Mouse (Mus musculus) heart, postnatal 36 days (tissue): ENCODE data around the gene Rbm33. TPM values are rescaled to one million over a fixed set of nuclear protein-coding genes. Genes with fewer than 3 reads are reported as not detected.

Source experiments
- DNase-seq, 2 experiments: peaks; one replicate each; pipeline ENCODE4 v3.0.0; 2021 to 2022
- intact Hi-C: fragments of 180-260 bp; cut with DNase I; formaldehyde crosslinking; loops from one replicate; pipeline ENCODE4 v1.15.1; 2025
- total RNA-seq, 2 experiments: library from RNA; stranded (reverse); gene quantifications; 2 replicates each; pipeline ENCODE4 v1.2.3; 2021

Rbm33 gene
- total RNA-seq, 2 experiments from 2014 or later: 39.8 to 40.2 TPM

DNA sequence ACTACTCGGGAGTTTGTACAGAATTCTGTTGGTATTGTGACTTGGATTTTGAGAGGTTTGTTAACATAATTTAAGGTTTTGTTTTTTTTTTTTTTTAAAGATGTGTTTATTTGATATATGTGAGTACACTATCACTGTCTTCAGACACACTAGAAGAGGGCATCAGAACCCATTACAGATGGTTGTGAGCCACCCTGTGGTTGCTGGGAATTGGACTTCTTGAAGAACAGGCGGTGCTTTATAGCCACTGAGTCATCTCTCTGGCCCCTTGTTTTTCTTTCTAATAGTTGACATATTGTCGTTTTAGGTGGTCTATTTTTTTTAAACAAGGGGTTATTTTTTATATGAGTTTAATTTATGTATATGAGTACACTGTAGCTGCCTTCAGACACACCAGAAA lies 5.3 kb downstream of the Rbm33 start:
- intact Hi-C loops: no loop called here
- DNase-seq: no peak

DNA sequence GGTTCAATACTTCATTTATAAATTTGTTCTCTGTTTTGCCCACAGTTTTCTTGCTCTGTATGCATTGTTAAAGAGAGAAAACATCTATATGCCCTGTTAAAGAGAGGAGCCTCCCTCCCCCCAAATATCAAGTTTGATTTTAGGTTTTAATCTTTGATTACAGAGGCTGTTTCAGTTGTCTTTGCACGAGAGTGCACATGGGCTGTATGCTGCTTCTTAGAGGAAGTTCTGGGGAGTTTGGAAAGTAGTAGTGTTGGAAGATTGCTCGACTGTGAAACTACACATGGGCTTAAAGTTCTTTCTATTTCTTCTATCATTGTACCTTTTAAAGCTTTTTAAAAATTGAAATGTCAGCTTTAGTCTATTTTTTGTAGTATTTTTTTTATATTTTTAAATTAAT lies 6.9 kb downstream of the Rbm33 start:
- intact Hi-C loops: no loop called here

DNA sequence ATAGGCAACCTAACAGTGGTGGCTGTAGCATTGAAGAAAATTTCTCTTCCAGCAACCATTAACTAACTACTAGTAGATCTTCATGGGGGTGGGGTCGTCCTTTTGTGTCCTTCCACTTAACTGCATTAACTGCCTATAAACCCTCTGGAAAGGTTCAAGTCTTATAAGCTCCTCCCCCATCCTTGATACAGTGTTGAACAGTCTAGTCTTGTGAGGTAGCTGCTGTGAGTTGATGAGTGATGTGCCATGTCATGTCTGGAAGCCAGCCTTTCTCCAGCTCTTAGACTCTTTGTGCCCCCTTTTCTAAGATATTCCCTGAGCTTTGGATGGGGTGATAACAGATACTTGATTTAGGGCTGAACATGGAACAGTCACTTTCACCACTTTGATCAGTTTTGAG lies 7.5 kb downstream of the Rbm33 start:
- intact Hi-C loops: no loop called here
- DNase-seq: no peak

More for the DNA sequence above, 6.9 kb downstream of the Rbm33 start:
- no peak for DNase-seq

GRCm38 (mm10) chr5:28329024-28329806 lies 12.3 kb downstream of the Rbm33 start:
- intact Hi-C loops: no loop called here
- DNase-seq: no peak

GRCm38 (mm10) chr5:28333731-28334130 lies 16.8 kb downstream of the Rbm33 start:
- intact Hi-C loops: no loop called here
- DNase-seq: peak; percentile 35 to 60

- intact Hi-C loops: no loop called here
- no peak for DNase-seq
Measured at GRCm38 (mm10) chr5:28351857-28352513, 35.1 kb downstream of the Rbm33 start.

DNA sequence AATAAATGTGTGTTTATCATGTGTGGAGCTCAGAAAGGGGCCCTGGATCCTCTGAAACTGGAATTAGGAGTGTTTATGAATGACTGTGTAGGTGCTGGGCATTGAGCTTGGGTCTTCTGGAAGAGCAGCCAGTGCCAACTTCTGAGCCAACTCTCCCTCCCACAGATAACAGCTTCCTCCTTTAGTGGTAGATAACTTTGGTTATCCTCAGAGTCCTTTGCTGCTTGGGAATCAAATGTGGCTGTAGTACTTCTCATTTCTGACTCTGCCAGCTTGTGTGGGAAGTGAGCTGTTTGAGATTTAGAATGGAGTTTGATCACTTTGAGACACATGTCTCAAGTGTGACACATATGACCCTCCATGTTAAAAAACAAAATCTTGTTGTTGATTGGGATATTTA lies 38.7 kb downstream of the Rbm33 start:
- no peak for DNase-seq
- intact Hi-C loops: no loop called here

GRCm38 (mm10) chr5:28360745-28361144 lies 43.8 kb downstream of the Rbm33 start:
- intact Hi-C loops: no loop called here
- DNase-seq: no peak

- intact Hi-C loops: no loop called here
- no peak for DNase-seq
Measured at GRCm38 (mm10) chr5:28368056-28368455, 51.1 kb downstream of the Rbm33 start.

- no peak for DNase-seq
- intact Hi-C loops: no loop called here
Measured at GRCm38 (mm10) chr5:28370836-28371235, 53.9 kb downstream of the Rbm33 start.

DNA sequence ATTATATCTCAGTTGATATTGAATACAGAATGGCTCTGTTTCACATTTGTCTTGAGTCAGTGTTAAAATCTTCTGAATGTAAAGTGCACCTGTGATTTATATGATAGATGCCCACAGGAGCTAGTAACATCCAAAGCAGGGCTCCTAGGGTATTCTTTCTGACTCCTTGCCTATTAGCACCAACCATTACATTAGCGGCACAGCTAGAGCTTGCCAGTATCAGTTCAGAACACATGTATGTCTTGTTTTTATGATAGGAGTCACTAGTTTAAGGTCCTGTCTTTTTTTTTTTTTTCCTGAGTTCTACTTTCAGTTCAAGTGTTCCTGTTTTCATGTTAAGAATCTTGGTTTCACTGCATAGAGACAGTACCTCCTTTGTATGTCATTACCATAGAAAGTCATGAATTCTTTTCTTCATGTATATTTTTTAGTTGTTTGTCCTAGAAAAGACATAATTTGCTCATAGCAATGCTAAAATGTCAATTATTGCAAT lies 55.3 kb downstream of the Rbm33 start:
- DNase-seq: no peak
- intact Hi-C loops: no loop called here

- no peak for DNase-seq
- intact Hi-C loops: no loop called here
Measured at GRCm38 (mm10) chr5:28373498-28374427, 56.8 kb downstream of the Rbm33 start.

DNA sequence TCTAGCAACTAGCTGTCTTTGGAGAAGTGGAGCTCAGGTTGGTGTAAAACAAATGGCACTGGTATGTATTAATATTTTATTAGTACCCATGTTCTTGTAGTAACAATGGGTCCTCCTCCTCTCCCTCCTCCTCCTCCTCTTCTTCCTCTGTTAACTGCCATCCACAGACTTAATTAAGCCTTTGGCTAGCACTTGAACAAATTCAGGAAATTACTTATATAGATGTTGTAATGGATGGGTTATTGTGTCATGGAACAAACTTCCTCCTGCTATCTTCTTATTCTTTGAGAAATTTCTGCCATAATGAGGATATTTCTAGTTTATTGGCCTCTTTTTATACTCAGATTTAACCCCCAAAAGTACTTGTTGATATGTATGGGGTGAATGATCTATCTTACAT lies 60.4 kb downstream of the Rbm33 start:
- intact Hi-C loops: no loop called here
- DNase-seq: no peak

DNA sequence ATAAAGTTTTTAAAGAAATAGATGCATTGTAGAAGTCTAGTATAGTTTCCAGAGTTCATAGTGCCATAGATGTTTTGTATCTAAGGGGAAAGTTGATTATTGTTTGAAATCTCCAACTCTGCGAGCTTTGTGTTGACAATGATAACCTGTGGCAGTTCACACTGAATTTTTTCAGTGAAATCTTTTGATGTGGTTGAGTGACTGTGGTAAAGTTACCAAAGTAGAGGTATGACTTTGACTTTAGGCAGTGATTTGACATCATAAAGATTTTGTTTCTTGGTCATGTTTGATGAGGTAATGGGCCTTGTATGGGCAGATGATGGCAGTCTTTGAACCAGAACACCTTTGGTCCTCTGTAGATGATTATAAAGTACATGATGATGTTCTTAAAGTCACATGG lies 65.4 kb downstream of the Rbm33 start:
- intact Hi-C loops: no loop called here
- DNase-seq: no peak

DNA sequence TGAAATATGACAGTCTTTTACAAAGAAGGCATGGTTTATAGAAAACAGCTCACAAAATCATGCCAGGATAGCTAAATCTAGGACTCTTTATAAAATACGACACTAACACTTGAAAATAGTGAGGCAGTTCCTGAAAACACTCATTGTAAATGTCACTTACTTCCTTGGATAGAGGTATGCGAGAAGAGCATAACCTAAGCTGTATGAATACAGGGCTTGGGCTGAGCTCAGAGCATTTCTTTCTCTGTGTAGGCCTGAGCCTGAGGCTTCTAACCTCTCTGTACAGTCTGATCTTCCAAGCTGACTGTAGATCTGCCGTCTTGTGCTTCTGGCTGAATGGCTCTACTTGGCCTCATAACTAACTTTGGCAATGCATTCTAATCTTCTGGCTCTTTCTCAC lies 69.9 kb downstream of the Rbm33 start:
- DNase-seq: no peak
- intact Hi-C loops: no loop called here

DNA sequence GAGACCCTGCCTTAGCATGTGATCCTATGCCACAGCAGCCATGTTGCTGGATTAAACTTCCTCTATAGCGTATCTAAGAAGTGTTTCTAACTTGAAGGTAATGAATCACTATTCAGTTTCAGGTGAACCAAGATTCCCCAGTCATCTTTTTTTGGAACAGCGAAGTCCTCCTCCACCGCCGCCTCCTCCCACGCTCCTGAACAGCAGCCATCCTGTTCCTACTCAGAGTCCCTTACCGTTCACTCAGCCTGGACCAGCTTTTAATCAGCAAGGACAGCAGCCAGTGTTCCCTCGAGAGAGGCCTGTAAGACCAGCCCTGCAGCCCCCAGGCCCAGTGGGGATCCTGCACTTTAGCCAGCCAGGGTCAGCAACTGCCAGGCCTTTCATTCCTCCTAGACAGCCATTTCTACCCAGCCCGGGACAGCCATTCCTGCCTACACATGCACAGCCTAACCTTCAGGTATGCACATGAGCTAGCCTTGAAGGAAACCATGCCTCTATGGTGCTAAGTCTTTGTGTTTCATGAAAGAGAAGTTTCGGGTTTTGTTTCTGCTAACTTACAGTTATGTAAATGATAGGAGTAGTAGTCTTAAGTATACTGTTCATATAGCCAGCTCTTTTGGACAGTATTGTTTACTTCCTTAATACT lies 70.7 kb downstream of the Rbm33 start:
- DNase-seq: no peak
- intact Hi-C loops: loop anchor here (1.0 to 2.0 kb wide), 2 partner anchors 93 to 265 kb away; no protein-coding TSS in a partner anchor

- DNase-seq: peak; percentile 61 to 74
- intact Hi-C loops: loop anchor here (1.0 to 2.0 kb wide), 2 partner anchors 94 to 265 kb away; no protein-coding TSS in a partner anchor
Measured at GRCm38 (mm10) chr5:28388184-28388583, 71.3 kb downstream of the Rbm33 start.

- intact Hi-C loops: no loop called here
- no peak for DNase-seq
Measured at GRCm38 (mm10) chr5:28390189-28390588, 73.3 kb downstream of the Rbm33 start.

DNA sequence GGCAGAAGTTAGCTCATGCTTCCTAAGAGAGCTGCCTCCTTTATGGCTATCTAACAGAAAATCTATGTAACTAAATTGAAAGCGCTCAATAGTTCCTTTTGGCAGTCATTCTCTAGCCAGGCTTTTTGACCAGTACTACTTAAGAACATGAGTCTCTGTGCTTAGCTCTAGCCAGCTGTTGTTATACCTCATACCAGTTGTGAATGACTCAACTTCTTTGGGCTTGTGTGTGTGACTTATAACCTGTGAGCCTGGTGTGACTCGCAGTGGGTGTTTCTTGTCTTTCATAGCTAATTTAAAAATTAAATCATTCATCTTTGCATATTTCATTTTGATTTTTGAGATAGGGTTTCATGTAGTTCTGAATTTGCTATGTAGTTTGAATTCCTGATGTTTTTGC lies 80.4 kb downstream of the Rbm33 start:
- no peak for DNase-seq
- intact Hi-C loops: no loop called here

- no peak for DNase-seq
- intact Hi-C loops: no loop called here
Measured at GRCm38 (mm10) chr5:28398736-28399135, 81.8 kb downstream of the Rbm33 start.
